In the genomic region with DNA sequence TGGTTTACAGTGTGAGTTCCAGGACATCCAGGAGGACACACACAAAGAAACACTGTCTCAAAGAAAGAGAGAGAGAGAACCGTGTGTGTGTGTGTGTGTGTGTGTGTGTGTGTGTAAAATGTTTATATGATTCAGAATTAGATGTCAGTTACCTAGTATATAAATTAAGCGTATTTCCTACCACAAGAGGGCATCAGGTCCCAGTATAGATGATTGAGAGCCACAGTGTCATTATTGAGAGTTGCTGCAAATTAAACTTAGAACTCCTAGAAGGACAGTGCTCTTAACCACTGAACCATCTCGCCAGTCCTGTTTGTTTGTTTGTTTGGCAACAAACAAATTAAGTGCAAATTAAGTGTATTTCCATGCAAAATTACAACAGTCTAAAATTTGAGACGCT, we compare ENCODE assay signal across 12 mouse cellular contexts. TPM values are rescaled to one million over a fixed set of nuclear protein-coding genes. Genes with fewer than 3 reads are reported as not detected.
DNase-seq lines count a peak whose midpoint lies in the region; ATAC-seq and TF ChIP-seq lines count a peak whose summit lies in the region.
"Had no signal": no experiment of that assay in that cellular context is flagged by ENCODE, and none has a peak within 500 bp of the region (broad histone marks: within the 10 kb centered on the region; RNA-seq: fewer than 3 reads in every experiment).

No protein-coding gene starts in this region.

- no peaks in the 10 kb centered on the region for H3K9me3 ChIP-seq in kidney, postnatal 0 days (replicated peaks; ENCODE audit: low read length)
- H3K9me3 ChIP-seq in kidney, embryonic 16.5 days (ENCODE audit: low read length) = no peaks in the 10 kb centered on the region
- H3K9me3 ChIP-seq: hindbrain, embryonic 15.5 days; neural tube, embryonic 12.5 days had no signal

- H3K9ac ChIP-seq in kidney, postnatal 0 days (ENCODE audit: low read depth, low read length) = no peak overlapping the region
- no peak overlapping the region for H3K9ac ChIP-seq in kidney, embryonic 16.5 days (replicated peaks; ENCODE audit: low read length)
- H3K9ac ChIP-seq: hindbrain, embryonic 15.5 days; neural tube, embryonic 12.5 days had no signal

- H3K36me3 ChIP-seq in kidney, postnatal 0 days (ENCODE audit: insufficient read depth, low read length) = peaks cover 58% of the 10 kb centered on the region
- peaks cover 64% of the 10 kb centered on the region for H3K36me3 ChIP-seq in kidney, embryonic 16.5 days (ENCODE audit: insufficient read depth, low read length)
- H3K36me3 ChIP-seq in splenic B cell, adult 2 months (ENCODE audit: control insufficient read depth, insufficient read depth, low read length, poor library complexity, severe bottlenecking) = peaks cover 4% of the 10 kb centered on the region; the same call in 1 of the 2 replicates

- no peak overlapping the region for H3K4me2 ChIP-seq in kidney, postnatal 0 days (ENCODE audit: low read length)
- no peak overlapping the region for H3K4me2 ChIP-seq in kidney, embryonic 16.5 days (replicated peaks; ENCODE audit: low read depth, low read length)
- H3K4me2 ChIP-seq: heart, embryonic 11.5 days; hindbrain, embryonic 15.5 days; neural tube, embryonic 12.5 days had no signal

- TF ChIP-seq CTCF in kidney, postnatal 0 days (IDR thresholded peaks at IDR 0.05; ENCODE audit: low read depth) = peak; percentile 48

- H3K27ac ChIP-seq in kidney, postnatal 0 days = no peak overlapping the region
- no peak overlapping the region for H3K27ac ChIP-seq in kidney, embryonic 16.5 days (ENCODE audit: low read length)
- H3K27ac ChIP-seq: hindbrain, embryonic 15.5 days; neural tube, embryonic 12.5 days had no signal

- WGBS in kidney, postnatal 0 days = 87% methylated on average over 4 of the region's 4 CpGs
- 86% methylated on average over 4 of the region's 4 CpGs for WGBS in kidney, embryonic 16.5 days

- DNase-seq in kidney, postnatal 0 days (ENCODE audit: low spot score) = peak; percentile 14
- DNase-seq in thymus, postnatal 0 days (ENCODE audit: low spot score) = peak; percentile 57
- no peak for DNase-seq in thymus, adult 18-20 months
- peak; percentile 25 for DNase-seq in R1 (ENCODE audit: low read depth, low spot score)
- peak; percentile 24 for DNase-seq in splenic B cell, adult 2 months (ENCODE audit: low read depth, low spot score)
- no peak for DNase-seq in ovary, postnatal 14 days (ENCODE audit: low spot score)

- H3K27me3 ChIP-seq in kidney, postnatal 0 days (ENCODE audit: insufficient read depth, low read length) = no peaks in the 10 kb centered on the region
- H3K27me3 ChIP-seq in kidney, embryonic 16.5 days (ENCODE audit: insufficient read depth, low read length) = no peaks in the 10 kb centered on the region
- H3K27me3 ChIP-seq in splenic B cell, adult 2 months (ENCODE audit: control insufficient read depth, insufficient read depth, low read length, poor library complexity, severe bottlenecking) = no peaks in the 10 kb centered on the region
- H3K27me3 ChIP-seq: hindbrain, embryonic 15.5 days; neural tube, embryonic 12.5 days had no signal

- no peak overlapping the region for H3K4me3 ChIP-seq in kidney, postnatal 0 days (replicated peaks; ENCODE audit: low read depth, low read length)
- H3K4me3 ChIP-seq in kidney, embryonic 16.5 days (ENCODE audit: low read length) = no peak overlapping the region
- H3K4me3 ChIP-seq: hindbrain, embryonic 15.5 days; neural tube, embryonic 12.5 days had no signal

- no peak for ATAC-seq in kidney, postnatal 0 days (replicated peaks; ENCODE audit: low FRiP score, low read depth)
- ATAC-seq in kidney, embryonic 16.5 days (ENCODE audit: low FRiP score, low TSS enrichment) = no peak
- ATAC-seq in granulocyte monocyte progenitor cell, adult 5-6 weeks (replicated peaks; ENCODE audit: poor library complexity, severe bottlenecking) = no peak

- H3K4me1 ChIP-seq in kidney, postnatal 0 days (replicated peaks; ENCODE audit: insufficient read depth, low read length) = no peaks in the 10 kb centered on the region
- H3K4me1 ChIP-seq in kidney, embryonic 16.5 days (ENCODE audit: insufficient read depth, low read length) = no peaks in the 10 kb centered on the region
- H3K4me1 ChIP-seq: hindbrain, embryonic 15.5 days; neural tube, embryonic 12.5 days had no signal

RNA-seq across cellular contexts. Expression of a gene that starts 33.8 kb away (rescaled TPM):
- polyA plus RNA-seq in kidney, postnatal 0 days (2015; fragmentation: Nextera tagmentation; extraction: Ambion mirVana) = 0.05 and 0.40 TPM in 2 replicates
- polyA plus RNA-seq in kidney, embryonic 16.5 days (2015; fragmentation: Nextera tagmentation; extraction: Ambion mirVana) = 1.2 and 1.8 TPM in 2 replicates
- 0.98 and 1.0 TPM in 2 replicates for polyA plus RNA-seq in thymus, postnatal 0 days (2015; fragmentation: Nextera tagmentation; extraction: Ambion mirVana)
- total RNA-seq in granulocyte monocyte progenitor cell, adult 5-6 weeks (2014; fragmentation: Nextera tagmentation) = not detected in 2 replicates
- total RNA-seq in granulocyte monocyte progenitor cell, adult 5-6 weeks (2017) = not detected in 2 replicates
- total RNA-seq: layer of hippocampus, adult 18-20 months had no signal

RNA-seq across cellular contexts. Expression of a gene that starts 47.2 kb away (rescaled TPM):
- polyA plus RNA-seq in kidney, postnatal 0 days (2015; fragmentation: Nextera tagmentation; extraction: Ambion mirVana) = 4.6 and 5.3 TPM in 2 replicates
- 12.6 and 13.8 TPM in 2 replicates for polyA plus RNA-seq in kidney, embryonic 16.5 days (2015; fragmentation: Nextera tagmentation; extraction: Ambion mirVana)
- polyA plus RNA-seq in thymus, postnatal 0 days (2015; fragmentation: Nextera tagmentation; extraction: Ambion mirVana) = 7.9 and 12.8 TPM in 2 replicates
- total RNA-seq in granulocyte monocyte progenitor cell, adult 5-6 weeks (2014; fragmentation: Nextera tagmentation) = 7.0 and 10.3 TPM in 2 replicates
- total RNA-seq in granulocyte monocyte progenitor cell, adult 5-6 weeks (2017) = 5.8 and 8.7 TPM in 2 replicates

RNA-seq across cellular contexts. Expression of a gene that starts 47.3 kb away (rescaled TPM):
- 111 and 114 TPM in 2 replicates for polyA plus RNA-seq in kidney, postnatal 0 days (2015; fragmentation: Nextera tagmentation; extraction: Ambion mirVana)
- polyA plus RNA-seq in kidney, embryonic 16.5 days (2015; fragmentation: Nextera tagmentation; extraction: Ambion mirVana) = 137 and 142 TPM in 2 replicates
- polyA plus RNA-seq in thymus, postnatal 0 days (2015; fragmentation: Nextera tagmentation; extraction: Ambion mirVana) = 118 and 123 TPM in 2 replicates
- 66.5 and 81.6 TPM in 2 replicates for total RNA-seq in granulocyte monocyte progenitor cell, adult 5-6 weeks (2014; fragmentation: Nextera tagmentation)
- 33.2 and 40.2 TPM in 2 replicates for total RNA-seq in granulocyte monocyte progenitor cell, adult 5-6 weeks (2017)

Comparison
In these comparisons a context has a peak if more than half of its experiments do, and no peak if none do; other contexts are left out.
1. DNase-seq: peak in kidney, postnatal 0 days (single experiment), thymus, postnatal 0 days (single experiment), R1 (single experiment) and splenic B cell, adult 2 months (single experiment); none in thymus, adult 18-20 months (0 of 2) and ovary, postnatal 14 days (single experiment).